Mouse (Mus musculus) urinary bladder, adult 18-20 months (tissue): ENCODE data around the gene Lhfpl3.

ENCODE experiments used
- DNase-seq, 2 experiments: peaks; one replicate each; pipeline ENCODE4 v3.0.0; 2022; ENCODE audit warnings: low spot score in 2 of 2, mixed read lengths in 2 of 2

Gene Lhfpl3

GRCm38 (mm10) chr5:22926171-22926570 is 180.3 kb downstream of the Lhfpl3 start:
- no peak for DNase-seq

- DNase-seq: no peak
Observed at GRCm38 (mm10) chr5:22928746-22929145, 182.9 kb downstream of the Lhfpl3 start.

- DNase-seq: no peak
Observed at GRCm38 (mm10) chr5:22943306-22943705, 197.4 kb downstream of the Lhfpl3 start.

GRCm38 (mm10) chr5:22963300-22963699 is 217.4 kb downstream of the Lhfpl3 start:
- peak in 1 of 2 experiments; percentile 3 for DNase-seq

- no peak for DNase-seq
Observed at GRCm38 (mm10) chr5:22986771-22987170, 240.9 kb downstream of the Lhfpl3 start.

- no peak for DNase-seq
Observed at GRCm38 (mm10) chr5:22999811-23000210, 254.0 kb downstream of the Lhfpl3 start.

GRCm38 (mm10) chr5:23003123-23003797 is 257.4 kb downstream of the Lhfpl3 start:
- no peak for DNase-seq

GRCm38 (mm10) chr5:23006207-23006606 is 260.3 kb downstream of the Lhfpl3 start:
- no peak for DNase-seq

- DNase-seq: no peak
Observed at GRCm38 (mm10) chr5:23010460-23010859, 264.6 kb downstream of the Lhfpl3 start.

GRCm38 (mm10) chr5:23013997-23014396 is 268.1 kb downstream of the Lhfpl3 start:
- DNase-seq: no peak

GRCm38 (mm10) chr5:23015587-23016335 is 269.9 kb downstream of the Lhfpl3 start:
- DNase-seq: no peak

GRCm38 (mm10) chr5:23034944-23035726 is 289.3 kb downstream of the Lhfpl3 start:
- no peak for DNase-seq

GRCm38 (mm10) chr5:23035727-23036029 is 289.8 kb downstream of the Lhfpl3 start:
- DNase-seq: no peak

- DNase-seq: no peak
Observed at GRCm38 (mm10) chr5:23040429-23040828, 294.6 kb downstream of the Lhfpl3 start.

GRCm38 (mm10) chr5:23042862-23043261 is 297.0 kb downstream of the Lhfpl3 start:
- no peak for DNase-seq

- DNase-seq: no peak
Observed at GRCm38 (mm10) chr5:23049083-23049663, 303.3 kb downstream of the Lhfpl3 start.

- DNase-seq: no peak
Observed at GRCm38 (mm10) chr5:23051458-23051857, 305.6 kb downstream of the Lhfpl3 start.

GRCm38 (mm10) chr5:23094894-23095293 is 349.0 kb downstream of the Lhfpl3 start:
- DNase-seq: no peak

- no peak for DNase-seq
Observed at GRCm38 (mm10) chr5:23106536-23106935, 360.7 kb downstream of the Lhfpl3 start.

GRCm38 (mm10) chr5:23111307-23111706 is 365.4 kb downstream of the Lhfpl3 start:
- DNase-seq: no peak

- DNase-seq: no peak
Observed at GRCm38 (mm10) chr5:23114249-23114648, 368.4 kb downstream of the Lhfpl3 start.

- no peak for DNase-seq
Observed at GRCm38 (mm10) chr5:23126851-23127250, 381.0 kb downstream of the Lhfpl3 start.
